Mouse (Mus musculus) heart, embryonic 14.5 days (tissue): ENCODE data around the gene Gm5089. TPM values are rescaled to one million over a fixed set of nuclear protein-coding genes. Genes with fewer than 3 reads are reported as not detected.
"Not testable (repeated sequence)": the region's sequence is repeated elsewhere in the genome, so short reads cannot be mapped to it uniquely, and the experiment has no call there.

ENCODE experiments used
- ATAC-seq: fragments of 200-750 bp; cut with Nextera tagmentation; 2 replicates; pipeline ENCODE4 v1.8.0; 2017; ENCODE audit warnings: low read depth, moderate TSS enrichment; ENCODE audit not compliant: insufficient number of reproducible peaks, insufficient read depth, low FRiP score
- H3K27ac ChIP-seq, 2 experiments: fragments of 200-500 bp in 1 of 2; fragments of 300-500 bp in 1 of 2; sonication (generic) in 1 of 2; replicated peaks in 1 of 2; 2 replicates each; pipeline ENCODE4 v1.5.1; 2012 to 2014; ENCODE audit warnings: low read depth in 2 of 2, low read length in 2 of 2, control low read depth in 1 of 2, mild to moderate bottlenecking in 1 of 2, mixed read lengths in 1 of 2; ENCODE audit not compliant: control insufficient read depth in 1 of 2, insufficient read depth in 1 of 2
- H3K27me3 ChIP-seq: fragments of 300-500 bp; sonication (generic); 2 replicates; pipeline ENCODE4 v1.6.1; 2014; ENCODE audit warnings: mild to moderate bottlenecking, low read length, control low read depth; ENCODE audit not compliant: control insufficient read depth, insufficient read depth
- H3K36me3 ChIP-seq: fragments of 300-500 bp; sonication (generic); 2 replicates; pipeline ENCODE4 v1.6.1; 2014; ENCODE audit warnings: mild to moderate bottlenecking, control low read depth, low read length, mixed read lengths; ENCODE audit not compliant: control insufficient read depth, insufficient read depth
- H3K4me1 ChIP-seq, 2 experiments: fragments of 200-500 bp in 1 of 2; fragments of 300-500 bp in 1 of 2; sonication (generic) in 1 of 2; 2 replicates each; pipeline ENCODE4 v1.6.1; 2012 to 2014; ENCODE audit warnings: low read length in 2 of 2, control low read depth in 1 of 2, mixed read lengths in 1 of 2; ENCODE audit not compliant: control insufficient read depth in 2 of 2, insufficient read depth in 2 of 2
- H3K4me2 ChIP-seq: fragments of 300-500 bp; sonication (generic); 2 replicates; pipeline ENCODE4 v1.6.1; 2014; ENCODE audit warnings: mild to moderate bottlenecking, low read length
- H3K4me3 ChIP-seq, 2 experiments: fragments of 200-500 bp in 1 of 2; fragments of 300-500 bp in 1 of 2; sonication (generic) in 1 of 2; 2 replicates each; pipeline ENCODE4 v1.5.1; 2012 to 2014; ENCODE audit warnings: low read length in 2 of 2, mild to moderate bottlenecking in 2 of 2, control low read depth in 1 of 2, low read depth in 1 of 2, moderate library complexity in 1 of 2; ENCODE audit not compliant: control insufficient read depth in 1 of 2, insufficient read depth in 1 of 2
- H3K9ac ChIP-seq: fragments of 300-500 bp; sonication (generic); 2 replicates; pipeline ENCODE4 v1.6.1; 2014; ENCODE audit warnings: mild to moderate bottlenecking, low read length
- H3K9me3 ChIP-seq: fragments of 300-500 bp; sonication (generic); 2 replicates; pipeline ENCODE4 v1.6.1; 2016; ENCODE audit warnings: low read length, control low read depth; ENCODE audit not compliant: control insufficient read depth
- WGBS: fragments of 180-500 bp; shearing (Covaris S2); extraction: QIAGEN DNeasy Blood & Tissue Kit; methylation state at CpG from one replicate; pipeline ENCODE4 v1.1.7; 2014; 5-methylcytosine and 5-hydroxymethylcytosine counted together
- polyA plus RNA-seq: library from polyadenylated mRNA; unstranded; fragments of >200 nt; fragmentation: Nextera tagmentation; extraction: Ambion mirVana; gene quantifications from 2 replicates; pipeline ENCODE4 v1.2.1, GENCODE M21; 2014

Gene Gm5089
- polyA plus RNA-seq, 1 experiment from 2014 or later, result not detected

DNA sequence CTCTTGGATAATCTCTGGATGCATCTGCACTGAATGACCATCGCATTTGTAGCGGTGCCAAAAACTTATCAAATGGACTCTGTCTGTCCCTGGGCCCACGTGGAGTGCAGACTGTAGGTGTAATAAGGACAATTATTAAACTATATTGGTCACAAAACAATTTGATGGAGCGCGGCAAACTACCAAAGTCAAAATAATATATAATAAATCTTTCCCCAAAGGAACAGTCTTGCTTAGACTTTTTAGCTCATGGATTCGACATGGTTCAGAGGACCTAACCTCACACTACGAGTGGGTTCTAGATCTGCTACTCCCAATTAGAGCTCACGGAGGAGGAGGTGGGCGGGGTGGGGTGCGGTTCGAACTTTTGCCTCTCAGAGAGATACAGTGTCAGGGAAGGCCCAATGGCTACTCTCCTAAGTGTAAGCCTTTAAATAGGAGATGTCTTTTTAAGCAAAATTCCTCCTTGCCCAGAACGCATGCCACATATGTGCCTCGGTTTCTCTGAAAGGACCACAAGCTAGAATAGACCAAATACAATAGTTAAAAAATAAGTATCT lies 15.1 kb upstream of the Gm5089 start:
- 30% methylated on average over 13 of the region's 13 CpGs for WGBS
- peak overlapping the region in 1 of 2 experiments; percentile 57; a peak in 1 of 4 replicates for H3K4me3 ChIP-seq

DNA sequence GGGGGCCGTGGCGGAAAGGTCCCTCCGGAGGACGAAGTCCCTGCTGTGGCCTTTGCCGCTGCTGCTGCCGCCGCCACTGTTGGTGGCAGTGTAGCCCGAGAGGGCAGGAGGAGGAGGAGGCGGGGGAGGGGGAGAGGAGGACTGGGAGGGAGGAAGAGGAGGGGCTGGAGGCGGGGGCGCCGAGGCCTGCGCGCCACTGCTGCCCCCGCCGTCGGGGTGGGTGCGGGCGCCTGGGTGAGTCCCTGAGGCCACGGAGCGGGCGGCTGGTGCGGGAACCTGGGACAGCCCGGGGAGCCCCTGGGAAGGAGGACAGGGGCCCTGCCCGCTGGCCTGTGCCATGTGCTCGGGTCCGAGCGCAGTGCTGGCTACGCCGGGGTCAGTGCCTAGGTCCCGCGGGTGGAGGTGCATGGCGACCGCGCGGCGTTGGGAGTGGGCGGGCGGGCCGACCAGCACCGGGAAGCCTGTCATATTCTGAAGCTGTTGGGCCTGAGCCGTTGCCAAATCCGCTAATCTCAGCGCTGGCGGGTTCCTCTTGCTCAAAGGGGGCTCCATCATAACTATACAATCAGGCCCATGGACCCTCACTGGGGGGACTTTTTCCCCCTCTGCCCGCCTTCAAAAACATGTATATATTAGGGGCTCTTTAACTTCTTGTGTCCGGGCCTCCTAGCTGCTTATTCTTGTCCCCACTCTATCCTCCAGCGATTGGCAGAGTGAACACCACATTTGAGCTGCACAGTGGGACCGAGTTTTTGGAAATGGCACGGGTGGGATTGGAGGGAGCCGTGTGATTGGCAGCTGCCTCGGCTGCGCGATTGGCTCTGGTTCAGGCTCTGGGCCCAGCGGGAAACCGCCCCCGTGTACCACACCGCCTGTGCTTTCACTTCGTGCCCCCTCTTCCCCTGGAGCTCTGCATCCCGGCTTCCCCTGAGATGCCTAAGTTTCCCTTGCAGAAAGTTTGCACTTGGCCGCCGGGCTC lies 14.1 kb upstream of the Gm5089 start, which contains the start of gene Zic5:
TSS of gene Zic5 (minus strand) at position 915 of the 979 bp plus-strand sequence.
- ATAC-seq, result no peak
- Histone ChIP-seq H3K36me3 (no peaks in the 10 kb centered on the region), H3K27me3 (peaks cover 94% of the 10 kb centered on the region), H3K4me1 (peaks cover 4 to 22% of the 10 kb centered on the region in 2 experiments; a peak in 3 of 4 replicates), H3K27ac (no peak within 1 kb of the TSS), H3K9me3 (no peaks in the 10 kb centered on the region), H3K4me2 (peak within 1 kb of the TSS; percentile 94), H3K9ac (peak within 1 kb of the TSS; percentile 41; the same call in 1 of the 2 replicates), H3K4me3 (peak within 1 kb of the TSS; percentile 42 to 57)
- WGBS, result 1% methylated on average over 56 of the region's 62 CpGs

More for the DNA sequence above, 15.1 kb upstream of the Gm5089 start:
- Histone ChIP-seq H3K27me3 (peaks cover 96% of the 10 kb centered on the region), H3K36me3 (no peaks in the 10 kb centered on the region), H3K9ac (no peak overlapping the region), H3K4me1 (peaks cover 4 to 22% of the 10 kb centered on the region in 2 experiments; a peak in 3 of 4 replicates), H3K4me2 (peak overlapping the region; percentile 94), H3K9me3 (no peaks in the 10 kb centered on the region), H3K27ac (no peak overlapping the region)
- no peak for ATAC-seq

DNA sequence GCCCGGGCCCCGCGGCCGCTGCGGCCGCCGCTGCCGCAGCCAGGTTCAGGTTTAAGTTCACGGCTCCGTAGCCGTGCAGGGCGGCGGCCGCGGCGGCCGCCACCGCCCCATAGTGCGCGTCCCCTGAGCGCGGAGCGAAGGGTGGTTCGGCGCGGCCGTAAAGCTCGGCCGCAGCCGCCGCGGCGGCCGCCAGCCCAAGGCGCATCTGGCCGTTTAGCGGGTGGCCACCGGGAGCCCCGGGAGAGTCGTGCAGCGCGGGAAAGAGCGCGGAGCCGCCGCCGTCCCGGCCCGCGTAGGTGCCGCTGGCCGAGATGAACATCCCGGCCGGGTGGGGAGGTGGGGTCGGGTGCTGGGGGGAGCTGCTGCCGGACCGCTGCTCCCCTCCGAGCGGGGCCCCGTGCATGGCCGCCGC lies 13.4 kb upstream of the Gm5089 start:
- Histone ChIP-seq H3K9me3 (no peaks in the 10 kb centered on the region), H3K27me3 (peaks cover 93% of the 10 kb centered on the region), H3K4me2 (peak overlapping the region; percentile 94), H3K4me3 (peak overlapping the region; percentile 42 to 57), H3K9ac (peak overlapping the region; percentile 41; the same call in 1 of the 2 replicates), H3K27ac (no peak overlapping the region), H3K4me1 (peaks cover 4 to 22% of the 10 kb centered on the region in 2 experiments; a peak in 3 of 4 replicates), H3K36me3 (no peaks in the 10 kb centered on the region)
- ATAC-seq, result no peak
- under 1% methylated on average over 52 of the region's 62 CpGs for WGBS

DNA sequence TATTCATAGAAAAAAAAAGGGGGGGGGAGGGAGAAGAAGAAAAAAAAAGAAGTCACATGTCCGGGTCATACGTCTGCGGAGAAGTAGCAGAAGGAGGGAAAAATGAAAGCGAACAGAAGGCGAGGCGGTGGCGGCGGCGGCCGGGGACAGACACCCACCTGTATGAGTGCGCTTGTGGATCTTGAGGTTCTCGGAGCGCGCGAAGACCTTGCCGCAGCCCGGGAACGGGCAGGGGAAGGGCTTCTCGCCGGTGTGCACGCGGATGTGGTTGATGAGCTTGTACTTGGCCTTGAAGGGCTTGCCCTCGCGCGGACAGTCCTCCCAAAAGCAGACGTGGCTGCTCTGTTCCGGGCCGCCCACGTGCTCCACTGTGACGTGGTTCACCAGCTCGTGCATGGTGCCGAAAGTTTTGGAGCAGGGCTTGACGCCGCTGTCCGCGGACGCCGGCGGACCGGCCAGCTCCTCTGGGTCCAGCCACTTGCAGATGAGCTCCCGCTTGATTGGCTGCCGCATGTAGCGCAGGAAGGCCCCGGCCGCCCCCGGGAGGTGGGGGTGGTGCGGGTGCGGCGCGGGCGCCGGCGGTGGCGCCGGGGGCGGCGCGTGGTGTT lies 12.9 kb upstream of the Gm5089 start:
- WGBS, result under 1% methylated on average over 48 of the region's 58 CpGs
- not testable (repeated sequence) for ATAC-seq, H3K36me3 ChIP-seq, H3K9me3 ChIP-seq, H3K27ac ChIP-seq
- Histone ChIP-seq H3K4me1 (peaks cover 4 to 22% of the 10 kb centered on the region in 2 experiments; a peak in 3 of 4 replicates), H3K4me2 (peak overlapping the region; percentile 94), H3K4me3 (peak overlapping the region; percentile 42 to 57), H3K27me3 (peaks cover 88% of the 10 kb centered on the region), H3K9ac (peak overlapping the region; percentile 41; the same call in 1 of the 2 replicates)

DNA sequence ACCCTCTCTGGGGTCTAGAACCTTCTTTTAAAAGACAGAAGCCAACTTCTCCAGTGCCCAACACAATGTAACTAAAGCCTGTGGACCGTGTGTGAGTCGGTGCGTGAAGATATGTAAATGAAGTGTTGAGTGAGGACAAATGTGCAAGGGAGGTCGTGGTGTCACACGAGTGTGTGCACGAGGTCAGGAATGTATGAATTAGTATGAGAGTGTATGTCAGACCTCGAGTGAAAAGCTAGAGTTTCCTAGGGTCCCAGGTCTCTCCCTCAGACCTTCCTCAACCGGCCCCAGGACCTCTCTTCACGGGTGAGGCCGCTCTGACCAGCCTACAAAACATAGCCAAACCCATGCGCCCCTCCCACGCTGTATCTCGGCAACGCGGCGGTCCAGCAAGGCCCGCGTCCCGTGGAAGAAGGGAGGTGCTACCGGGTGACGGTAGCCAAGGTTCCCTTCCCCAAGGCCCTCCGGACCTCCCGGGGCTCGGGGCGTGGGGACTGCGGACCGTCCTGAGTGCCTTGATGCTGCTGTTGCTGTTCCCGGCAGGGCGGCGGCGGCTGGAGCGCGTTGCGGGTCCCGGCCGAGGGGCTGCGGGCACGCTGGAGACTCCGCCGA lies 12.3 kb upstream of the Gm5089 start:
- WGBS, result 2% methylated on average over 40 of the region's 40 CpGs
- Histone ChIP-seq H3K4me1 (peaks cover 4 to 22% of the 10 kb centered on the region in 2 experiments; a peak in 3 of 4 replicates), H3K27ac (no peak overlapping the region), H3K4me3 (peak overlapping the region; percentile 42 to 57), H3K36me3 (no peaks in the 10 kb centered on the region), H3K9ac (no peak overlapping the region), H3K4me2 (peak overlapping the region; percentile 94), H3K27me3 (peaks cover 82% of the 10 kb centered on the region), H3K9me3 (no peaks in the 10 kb centered on the region)
- no peak for ATAC-seq

DNA sequence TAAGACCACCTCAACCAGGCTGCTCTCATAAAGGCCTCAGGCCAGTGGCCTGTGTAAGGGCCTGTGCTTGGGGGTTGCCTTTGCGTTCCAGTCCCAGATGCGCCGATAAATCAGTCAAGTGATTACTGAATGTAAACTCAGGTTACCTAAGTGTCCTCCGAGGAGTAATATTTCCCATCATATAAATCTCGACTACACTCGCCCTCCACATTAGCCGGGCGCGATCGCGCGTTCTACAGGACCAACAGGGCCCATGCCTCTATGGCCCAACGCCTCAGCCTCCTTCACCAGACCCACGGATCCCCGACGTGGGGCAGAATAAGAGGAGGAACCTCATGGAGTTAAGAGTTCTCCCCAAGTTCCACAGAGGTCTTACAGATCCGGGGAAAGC lies 11.8 kb upstream of the Gm5089 start:
- 22% methylated on average over 17 of the region's 17 CpGs for WGBS
- no peak overlapping the region for H3K9ac ChIP-seq
- H3K4me2 ChIP-seq, result no peak overlapping the region
- H3K27ac ChIP-seq, result no peak overlapping the region
- H3K9me3 ChIP-seq, result no peaks in the 10 kb centered on the region
- H3K36me3 ChIP-seq, result no peaks in the 10 kb centered on the region
- no peak for ATAC-seq
- no peak overlapping the region for H3K4me3 ChIP-seq
- peaks cover 4 to 22% of the 10 kb centered on the region in 2 experiments; a peak in 3 of 4 replicates for H3K4me1 ChIP-seq
- peaks cover 77% of the 10 kb centered on the region for H3K27me3 ChIP-seq

DNA sequence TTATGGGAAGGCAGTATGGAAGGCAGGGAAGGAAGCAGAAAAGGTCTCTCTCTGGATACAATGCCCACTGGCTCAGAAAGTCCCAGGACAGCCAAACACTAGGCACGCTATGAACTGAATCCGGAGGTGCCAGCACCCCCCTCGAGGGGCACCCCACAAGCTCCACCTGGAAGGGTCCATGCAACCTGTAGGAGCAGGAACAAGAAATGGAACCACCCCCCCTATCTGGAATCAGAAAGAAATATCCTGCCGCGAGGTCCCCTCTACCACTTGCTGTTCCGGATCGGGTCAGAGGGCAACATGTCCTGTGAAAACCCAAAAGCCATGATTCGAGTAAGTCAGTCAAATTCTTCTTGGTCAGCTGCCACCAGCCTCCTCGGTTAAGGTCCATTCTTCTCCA lies 11.1 kb upstream of the Gm5089 start:
- H3K27me3 ChIP-seq, result peaks cover 70% of the 10 kb centered on the region
- no peaks in the 10 kb centered on the region for H3K9me3 ChIP-seq
- peaks cover 4 to 22% of the 10 kb centered on the region in 2 experiments; a peak in 3 of 4 replicates for H3K4me1 ChIP-seq
- ATAC-seq, result no peak
- no peak overlapping the region for H3K9ac ChIP-seq
- H3K4me3 ChIP-seq, result no peak overlapping the region
- H3K4me2 ChIP-seq, result no peak overlapping the region
- H3K27ac ChIP-seq, result no peak overlapping the region
- WGBS, result 44% methylated on average over 9 of the region's 9 CpGs
- no peaks in the 10 kb centered on the region for H3K36me3 ChIP-seq
